Mouse (Mus musculus): ENCODE results near the gene Il25. TPM values are rescaled to one million over a fixed set of nuclear protein-coding genes. Genes with fewer than 3 reads are reported as not detected.

Gene Il25
- polyA plus RNA-seq, 1 experiment from 2014 or later, result not detected

- H3K27me3 ChIP-seq (ENCODE audit: control insufficient read depth, insufficient read depth, low read length), result no peaks in the 10 kb centered on the region
- no peak overlapping the region for H3K4me3 ChIP-seq (ENCODE audit: low read depth, low read length)
- no peaks in the 10 kb centered on the region for H3K4me1 ChIP-seq (ENCODE audit: control insufficient read depth, insufficient read depth, low read length)
- H3K27ac ChIP-seq (replicated peaks; ENCODE audit: low read depth, low read length), result no peak overlapping the region
- H3K9ac ChIP-seq (replicated peaks; ENCODE audit: low read length), result no peak overlapping the region
- 78% methylated on average over 6 of the region's 6 CpGs for WGBS
- no peaks in the 10 kb centered on the region for H3K9me3 ChIP-seq (replicated peaks; ENCODE audit: control insufficient read depth, low read length)
- H3K4me2 ChIP-seq (ENCODE audit: low read depth, low read length), result no peak overlapping the region
- ATAC-seq (replicated peaks; ENCODE audit: insufficient number of reproducible peaks, low FRiP score, low TSS enrichment, low read depth) (no peak), DNase-seq (ENCODE audit: low spot score) (no peak)
- H3K36me3 ChIP-seq (replicated peaks; ENCODE audit: control insufficient read depth, insufficient read depth, low read depth, low read length), result no peaks in the 10 kb centered on the region
These were observed 41.7 kb downstream of the Il25 start for GRCm38 (mm10) chr14:54974068-54974791.

GRCm38 (mm10) chr14:54976633-54977032 lies 44.1 kb downstream of the Il25 start, which contains the start of gene Gm17428:
Gm17428 (plus strand) TSS chr14:54976933.
- ATAC-seq (replicated peaks; ENCODE audit: insufficient number of reproducible peaks, low FRiP score, low TSS enrichment, low read depth), result no peak
- Histone ChIP-seq H3K27ac (replicated peaks; ENCODE audit: low read depth, low read length) (no peak within 1 kb of the TSS), H3K4me1 (ENCODE audit: control insufficient read depth, insufficient read depth, low read length) (no peaks in the 10 kb centered on the region), H3K36me3 (replicated peaks; ENCODE audit: control insufficient read depth, insufficient read depth, low read depth, low read length) (no peaks in the 10 kb centered on the region), H3K4me2 (ENCODE audit: low read depth, low read length) (no peak within 1 kb of the TSS), H3K4me3 (ENCODE audit: low read depth, low read length) (no peak within 1 kb of the TSS), H3K27me3 (ENCODE audit: control insufficient read depth, insufficient read depth, low read length) (no peaks in the 10 kb centered on the region), H3K9me3 (replicated peaks; ENCODE audit: control insufficient read depth, low read length) (no peaks in the 10 kb centered on the region), H3K9ac (replicated peaks; ENCODE audit: low read length) (no peak within 1 kb of the TSS)
- DNase-seq (ENCODE audit: low spot score), result no peak
- WGBS, result 68% methylated on average over 1 of the region's 1 CpGs

- no peak for ATAC-seq (replicated peaks; ENCODE audit: insufficient number of reproducible peaks, low FRiP score, low TSS enrichment, low read depth)
These were observed 46.2 kb downstream of the Il25 start for GRCm38 (mm10) chr14:54978664-54979063.

GRCm38 (mm10) chr14:54981934-54982333 lies 49.4 kb downstream of the Il25 start:
- DNase-seq (ENCODE audit: low spot score), result no peak
- 95% methylated on average over 7 of the region's 7 CpGs for WGBS
- Histone ChIP-seq H3K4me1 (ENCODE audit: control insufficient read depth, insufficient read depth, low read length) (no peaks in the 10 kb centered on the region), H3K36me3 (replicated peaks; ENCODE audit: control insufficient read depth, insufficient read depth, low read depth, low read length) (no peaks in the 10 kb centered on the region), H3K27me3 (ENCODE audit: control insufficient read depth, insufficient read depth, low read length) (no peaks in the 10 kb centered on the region), H3K9ac (replicated peaks; ENCODE audit: low read length) (no peak overlapping the region), H3K4me3 (ENCODE audit: low read depth, low read length) (no peak overlapping the region), H3K9me3 (replicated peaks; ENCODE audit: control insufficient read depth, low read length) (no peaks in the 10 kb centered on the region), H3K27ac (replicated peaks; ENCODE audit: low read depth, low read length) (no peak overlapping the region), H3K4me2 (ENCODE audit: low read depth, low read length) (no peak overlapping the region)
- no peak for ATAC-seq (replicated peaks; ENCODE audit: insufficient number of reproducible peaks, low FRiP score, low TSS enrichment, low read depth)

More at GRCm38 (mm10) chr14:54978664-54979063, 46.2 kb downstream of the Il25 start:
- H3K9ac ChIP-seq (replicated peaks; ENCODE audit: low read length), result no peak overlapping the region
- no peak overlapping the region for H3K27ac ChIP-seq (replicated peaks; ENCODE audit: low read depth, low read length)
- no peaks in the 10 kb centered on the region for H3K9me3 ChIP-seq (replicated peaks; ENCODE audit: control insufficient read depth, low read length)
- no peaks in the 10 kb centered on the region for H3K27me3 ChIP-seq (ENCODE audit: control insufficient read depth, insufficient read depth, low read length)
- H3K4me1 ChIP-seq (ENCODE audit: control insufficient read depth, insufficient read depth, low read length), result no peaks in the 10 kb centered on the region
- DNase-seq (ENCODE audit: low spot score), result no peak
- H3K4me2 ChIP-seq (ENCODE audit: low read depth, low read length), result no peak overlapping the region
- no peaks in the 10 kb centered on the region for H3K36me3 ChIP-seq (replicated peaks; ENCODE audit: control insufficient read depth, insufficient read depth, low read depth, low read length)
- WGBS, result 84% methylated on average over 8 of the region's 8 CpGs
- H3K4me3 ChIP-seq (ENCODE audit: low read depth, low read length), result no peak overlapping the region

MicroRNA genes within 50 kb of the gene (microRNA counts, 519-probe panel; counts per million panel counts)
- microRNA mmu-miR-208a, result 1,208 counts per million, percentile 2 among the panel's probes with 10 or more counts
- not detected for microRNA mmu-miR-208b

Small RNA genes within 50 kb of the gene (microRNA-seq; reads per million reads assigned to microRNA genes)
- 167 reads per million, percentile 49 among the genes with 10 or more reads in this experiment for gene Mir208a (ENCODE audit: borderline number of aligned reads)
- gene Mir208b (ENCODE audit: borderline number of aligned reads), result 827 reads per million, percentile 68 among the genes with 10 or more reads in this experiment

Other genes with a start within 250 kb of the Il25 start
- 109 and 110 TPM in 2 replicates for gene 1700123O20Rik, start 246.5 kb upstream of the Il25 start, polyA plus RNA-seq (2014; fragmentation: Nextera tagmentation; extraction: Ambion mirVana)
- 122 and 141 TPM in 2 replicates for gene Acin1, start 245.8 kb upstream of the Il25 start, polyA plus RNA-seq (2014; fragmentation: Nextera tagmentation; extraction: Ambion mirVana)
- 0.11 and 0.17 TPM in 2 replicates for gene Gm29776, start 233.9 kb upstream of the Il25 start, polyA plus RNA-seq (2014; fragmentation: Nextera tagmentation; extraction: Ambion mirVana)
- gene Cebpe, start 220.5 kb upstream of the Il25 start, polyA plus RNA-seq (2014; fragmentation: Nextera tagmentation; extraction: Ambion mirVana), result 0.17 TPM in 2 replicates
- 2.5 and 5.3 TPM in 2 replicates for gene Slc7a8, start 150.7 kb upstream of the Il25 start, polyA plus RNA-seq (2014; fragmentation: Nextera tagmentation; extraction: Ambion mirVana)
- not detected in 2 replicates for gene Rnf212b, start 118.6 kb upstream of the Il25 start, polyA plus RNA-seq (2014; fragmentation: Nextera tagmentation; extraction: Ambion mirVana)
- gene Homez, start 61.7 kb upstream of the Il25 start, polyA plus RNA-seq (2014; fragmentation: Nextera tagmentation; extraction: Ambion mirVana), result 13.7 and 14.5 TPM in 2 replicates
- 0.33 and 0.34 TPM in 2 replicates for gene Ppp1r3e, start 55.1 kb upstream of the Il25 start, polyA plus RNA-seq (2014; fragmentation: Nextera tagmentation; extraction: Ambion mirVana)
- 2.7 and 3.6 TPM in 2 replicates for gene Bcl2l2, start 49.3 kb upstream of the Il25 start, polyA plus RNA-seq (2014; fragmentation: Nextera tagmentation; extraction: Ambion mirVana)
- gene Gm20521, start 49.3 kb upstream of the Il25 start, polyA plus RNA-seq (2014; fragmentation: Nextera tagmentation; extraction: Ambion mirVana), result 0.38 TPM in 1 of 2 replicates, not detected in the other
- 149 and 167 TPM in 2 replicates for gene Pabpn1, start 40.2 kb upstream of the Il25 start, polyA plus RNA-seq (2014; fragmentation: Nextera tagmentation; extraction: Ambion mirVana)
- gene Slc22a17, start 19.6 kb upstream of the Il25 start, polyA plus RNA-seq (2014; fragmentation: Nextera tagmentation; extraction: Ambion mirVana), result 36.6 and 38.2 TPM in 2 replicates
- gene Efs, start 6.6 kb upstream of the Il25 start, polyA plus RNA-seq (2014; fragmentation: Nextera tagmentation; extraction: Ambion mirVana), result 29.0 and 29.9 TPM in 2 replicates
- 2.0 and 2.8 TPM in 2 replicates for gene Cmtm5, start 3.6 kb downstream of the Il25 start, polyA plus RNA-seq (2014; fragmentation: Nextera tagmentation; extraction: Ambion mirVana)
- 0.91 and 9.2 TPM in 2 replicates for gene Myh6, start 34.2 kb downstream of the Il25 start, polyA plus RNA-seq (2014; fragmentation: Nextera tagmentation; extraction: Ambion mirVana)
- gene Gm17428, start 44.2 kb downstream of the Il25 start, polyA plus RNA-seq (2014; fragmentation: Nextera tagmentation; extraction: Ambion mirVana), result not detected in 2 replicates
- 4.0 and 13.1 TPM in 2 replicates for gene Myh7, start 61.9 kb downstream of the Il25 start, polyA plus RNA-seq (2014; fragmentation: Nextera tagmentation; extraction: Ambion mirVana)
- 92.8 and 97.7 TPM in 2 replicates for gene Ngdn, start 82.8 kb downstream of the Il25 start, polyA plus RNA-seq (2014; fragmentation: Nextera tagmentation; extraction: Ambion mirVana)
- 4.5 and 6.0 TPM in 2 replicates for gene Zfhx2, start 159.6 kb downstream of the Il25 start, polyA plus RNA-seq (2014; fragmentation: Nextera tagmentation; extraction: Ambion mirVana)
- 19.0 and 19.6 TPM in 2 replicates for gene Thtpa, start 162.1 kb downstream of the Il25 start, polyA plus RNA-seq (2014; fragmentation: Nextera tagmentation; extraction: Ambion mirVana)
- 8.4 and 13.4 TPM in 2 replicates for gene Ap1g2, start 173.9 kb downstream of the Il25 start, polyA plus RNA-seq (2014; fragmentation: Nextera tagmentation; extraction: Ambion mirVana)
- 1.2 and 1.3 TPM in 2 replicates for gene Jph4, start 184.2 kb downstream of the Il25 start, polyA plus RNA-seq (2014; fragmentation: Nextera tagmentation; extraction: Ambion mirVana)